Comparison of ENCODE assay signal across 8 mouse cellular contexts in genomic region chr16:58671212-58671985, GRCm38 (mm10). TPM values are rescaled to one million over a fixed set of nuclear protein-coding genes. Genes with fewer than 3 reads are reported as not detected.
DNase-seq lines count a peak whose midpoint lies in the region; ATAC-seq and TF ChIP-seq lines count a peak whose summit lies in the region.

No protein-coding gene starts in this region.

- peak overlapping the region; percentile 82 for H3K9ac ChIP-seq in hindbrain, embryonic 15.5 days
- no peak overlapping the region; the same call in 1 of the 2 replicates for H3K9ac ChIP-seq in midbrain, embryonic 15.5 days

- ATAC-seq in hindbrain, embryonic 15.5 days (ENCODE audit: low FRiP score, low read depth): no peak
- no peak for ATAC-seq in midbrain, embryonic 15.5 days (replicated peaks)

- DNase-seq in kidney, adult 2 months: peak; percentile 73
- DNase-seq in kidney, postnatal 4 days: no peak
- peak; percentile 36 for DNase-seq in NIH3T3 (ENCODE audit: low read depth)
- no peak for DNase-seq in right cerebral cortex, adult 18-20 months
- no peak for DNase-seq in layer of hippocampus, postnatal 14 days (ENCODE audit: low spot score in 2 of 2)
- DNase-seq in lung, postnatal 36 days: no peak

- H3K4me3 ChIP-seq in kidney, adult 2 months (ENCODE audit: insufficient read depth, low read depth, low read length): peak overlapping the region; percentile 84; the same call in 1 of the 2 replicates
- peak overlapping the region; percentile 84 for H3K4me3 ChIP-seq in hindbrain, embryonic 15.5 days
- H3K4me3 ChIP-seq in midbrain, embryonic 15.5 days: peak overlapping the region; percentile 53

- H3K27me3 ChIP-seq in kidney, adult 2 months (replicated peaks; ENCODE audit: control insufficient read depth, insufficient read depth, low read length): no peaks in the 10 kb centered on the region
- no peaks in the 10 kb centered on the region for H3K27me3 ChIP-seq in hindbrain, embryonic 15.5 days
- H3K27me3 ChIP-seq in midbrain, embryonic 15.5 days (replicated peaks): no peaks in the 10 kb centered on the region

- H3K4me2 ChIP-seq in hindbrain, embryonic 15.5 days: peak overlapping the region; percentile 85
- peak overlapping the region; percentile 61 for H3K4me2 ChIP-seq in midbrain, embryonic 15.5 days

- TF ChIP-seq POLR2A in kidney, adult 2 months (IDR thresholded peaks at IDR 0.05; ENCODE audit: low read depth, low read length): no peak

- no peak for TF ChIP-seq CTCF in kidney, adult 2 months (conservative IDR thresholded peaks at IDR 0.05; ENCODE audit: insufficient read depth, insufficient read length, low read depth, low read length)

- peaks cover 6% of the 10 kb centered on the region; the same call in 1 of the 2 replicates for H3K4me1 ChIP-seq in kidney, adult 2 months (ENCODE audit: control insufficient read depth, insufficient read depth, low read length)
- H3K4me1 ChIP-seq in hindbrain, embryonic 15.5 days (replicated peaks): peaks cover 14% of the 10 kb centered on the region
- H3K4me1 ChIP-seq in midbrain, embryonic 15.5 days: peaks cover 11% of the 10 kb centered on the region

- 52% methylated on average over 7 of the region's 8 CpGs for WGBS in kidney, adult 2 months
- WGBS in hindbrain, embryonic 15.5 days: 78% methylated on average over 8 of the region's 8 CpGs
- WGBS in midbrain, embryonic 15.5 days: 71% methylated on average over 8 of the region's 8 CpGs

- H3K27ac ChIP-seq in kidney, adult 2 months (ENCODE audit: insufficient read depth, low read depth, low read length): no peak overlapping the region
- H3K27ac ChIP-seq in hindbrain, embryonic 15.5 days (replicated peaks): no peak overlapping the region
- H3K27ac ChIP-seq in midbrain, embryonic 15.5 days: no peak overlapping the region

- H3K36me3 ChIP-seq in kidney, adult 2 months (ENCODE audit: control insufficient read depth, insufficient read depth, low read length): no peaks in the 10 kb centered on the region; the same call in 1 of the 2 replicates
- peaks cover 23% of the 10 kb centered on the region for H3K36me3 ChIP-seq in hindbrain, embryonic 15.5 days
- peaks cover 12% of the 10 kb centered on the region for H3K36me3 ChIP-seq in midbrain, embryonic 15.5 days (replicated peaks)

- H3K9me3 ChIP-seq in hindbrain, embryonic 15.5 days: no peaks in the 10 kb centered on the region
- no peaks in the 10 kb centered on the region for H3K9me3 ChIP-seq in midbrain, embryonic 15.5 days

RNA-seq across cellular contexts. Expression of gene Cpox, which starts 1.3 kb away (rescaled TPM):
- polyA plus RNA-seq in kidney, adult 2 months (2012; rRNA removed): 27.7 and 29.8 TPM in 2 replicates
- polyA plus RNA-seq in hindbrain, embryonic 15.5 days (2015; fragmentation: Nextera tagmentation; extraction: Ambion mirVana): 17.4 and 17.9 TPM in 2 replicates
- 15.5 and 15.8 TPM in 2 replicates for polyA plus RNA-seq in midbrain, embryonic 15.5 days (2015; fragmentation: Nextera tagmentation; extraction: Ambion mirVana)
- 10 to 100 TPM; 45.4 to 53.0 TPM for total RNA-seq in layer of hippocampus, postnatal 14 days (2021)

RNA-seq across cellular contexts. Expression of gene E330017A01Rik, which starts 32.9 kb away (rescaled TPM):
- not detected in 2 replicates for polyA plus RNA-seq in kidney, adult 2 months (2012; rRNA removed)
- polyA plus RNA-seq in hindbrain, embryonic 15.5 days (2015; fragmentation: Nextera tagmentation; extraction: Ambion mirVana): 0.13 TPM in 1 of 2 replicates, not detected in the other
- not detected in 2 replicates for polyA plus RNA-seq in midbrain, embryonic 15.5 days (2015; fragmentation: Nextera tagmentation; extraction: Ambion mirVana)
- not detected for total RNA-seq in layer of hippocampus, postnatal 14 days (2021)

RNA-seq across cellular contexts. Expression of gene Gpr15, which starts 47.5 kb away (rescaled TPM):
- polyA plus RNA-seq in kidney, adult 2 months (2012; rRNA removed): 0.08 and 0.09 TPM in 2 replicates
- 0.13 TPM in 1 of 2 replicates, not detected in the other for polyA plus RNA-seq in hindbrain, embryonic 15.5 days (2015; fragmentation: Nextera tagmentation; extraction: Ambion mirVana)
- 0.13 TPM in 1 of 2 replicates, not detected in the other for polyA plus RNA-seq in midbrain, embryonic 15.5 days (2015; fragmentation: Nextera tagmentation; extraction: Ambion mirVana)
- total RNA-seq in layer of hippocampus, postnatal 14 days (2021): not detected

RNA-seq across cellular contexts. Expression of gene Gm813, which starts 54.6 kb away (rescaled TPM):
- polyA plus RNA-seq in kidney, adult 2 months (2012; rRNA removed): not detected in 2 replicates
- not detected in 2 replicates for polyA plus RNA-seq in hindbrain, embryonic 15.5 days (2015; fragmentation: Nextera tagmentation; extraction: Ambion mirVana)
- polyA plus RNA-seq in midbrain, embryonic 15.5 days (2015; fragmentation: Nextera tagmentation; extraction: Ambion mirVana): not detected in 2 replicates
- total RNA-seq in layer of hippocampus, postnatal 14 days (2021): not detected

RNA-seq across cellular contexts. Expression of gene Cldnd1, which starts 56.3 kb away (rescaled TPM):
- 45.0 and 47.0 TPM in 2 replicates for polyA plus RNA-seq in kidney, adult 2 months (2012; rRNA removed)
- polyA plus RNA-seq in hindbrain, embryonic 15.5 days (2015; fragmentation: Nextera tagmentation; extraction: Ambion mirVana): 132 and 148 TPM in 2 replicates
- 124 and 130 TPM in 2 replicates for polyA plus RNA-seq in midbrain, embryonic 15.5 days (2015; fragmentation: Nextera tagmentation; extraction: Ambion mirVana)
- 10 to 100 TPM; 87.9 to 98.7 TPM for total RNA-seq in layer of hippocampus, postnatal 14 days (2021)

Comparison
In these comparisons a context has a peak if more than half of its experiments do, and no peak if none do; other contexts are left out.
1. DNase-seq: peak in kidney, adult 2 months (single experiment) and NIH3T3 (single experiment); none in kidney, postnatal 4 days (0 of 2), right cerebral cortex, adult 18-20 months (single experiment), layer of hippocampus, postnatal 14 days (0 of 2) and lung, postnatal 36 days (single experiment).
2. Peak in every context shown above with its lines, with median percentiles within 50 percentile points of each other: H3K4me3 ChIP-seq.